Mouse (Mus musculus): ENCODE results near the gene Ttc7. TPM values are rescaled to one million over a fixed set of nuclear protein-coding genes. Genes with fewer than 3 reads are reported as not detected.

Ttc7 gene
- polyA plus RNA-seq, 1 experiment from 2014 or later: 4.2 TPM

DNA sequence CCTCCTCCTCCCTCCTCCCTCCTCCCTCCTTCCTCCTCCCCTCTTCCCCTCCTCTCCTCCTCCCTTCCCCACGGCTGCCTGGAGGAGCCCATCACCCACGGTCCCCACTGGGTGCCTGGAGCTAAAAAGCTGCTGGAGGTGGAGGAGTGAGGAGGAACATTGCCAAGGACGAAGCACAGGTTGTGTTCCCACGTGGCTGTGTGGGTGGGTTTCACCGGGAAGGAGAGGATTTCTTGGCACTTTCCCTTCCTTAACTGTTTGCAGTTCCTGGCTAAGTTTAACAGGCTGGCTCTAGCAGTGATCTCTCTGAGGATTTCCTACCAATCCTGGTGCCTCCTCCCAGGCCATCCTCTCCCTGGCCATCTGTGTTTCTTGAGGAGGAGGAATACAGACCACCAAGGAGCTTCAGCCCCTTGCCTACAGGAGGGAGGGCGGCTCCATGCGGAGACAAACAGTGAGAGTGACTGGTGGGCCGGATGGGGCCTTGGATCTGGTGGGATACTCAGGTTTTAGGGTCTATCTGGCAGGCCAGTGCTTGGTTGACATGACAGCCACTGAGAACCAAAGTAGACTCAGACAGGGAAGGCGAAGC lies 45.6 kb downstream of the Ttc7 start:
- WGBS: 58% methylated on average over 8 of the region's 9 CpGs
- no peaks in the 10 kb centered on the region for H3K36me3 ChIP-seq (ENCODE audit: control insufficient read depth, insufficient read depth, low read length)
- H3K9me3 ChIP-seq (replicated peaks; ENCODE audit: control insufficient read depth, low read length, poor library complexity, severe bottlenecking): no peaks in the 10 kb centered on the region
- H3K4me3 ChIP-seq (ENCODE audit: low read depth, low read length): no peak overlapping the region
- H3K9ac ChIP-seq (ENCODE audit: low read depth, low read length): no peak overlapping the region
- H3K4me2 ChIP-seq (ENCODE audit: low read length): no peak overlapping the region
- H3K27me3 ChIP-seq (ENCODE audit: control insufficient read depth, insufficient read depth, low read depth, low read length): no peaks in the 10 kb centered on the region
- H3K27ac ChIP-seq (ENCODE audit: low read length): no peak overlapping the region
- peaks cover 53% of the 10 kb centered on the region for H3K4me1 ChIP-seq (ENCODE audit: control insufficient read depth, insufficient read depth, low read length)
- no peak for ATAC-seq

DNA sequence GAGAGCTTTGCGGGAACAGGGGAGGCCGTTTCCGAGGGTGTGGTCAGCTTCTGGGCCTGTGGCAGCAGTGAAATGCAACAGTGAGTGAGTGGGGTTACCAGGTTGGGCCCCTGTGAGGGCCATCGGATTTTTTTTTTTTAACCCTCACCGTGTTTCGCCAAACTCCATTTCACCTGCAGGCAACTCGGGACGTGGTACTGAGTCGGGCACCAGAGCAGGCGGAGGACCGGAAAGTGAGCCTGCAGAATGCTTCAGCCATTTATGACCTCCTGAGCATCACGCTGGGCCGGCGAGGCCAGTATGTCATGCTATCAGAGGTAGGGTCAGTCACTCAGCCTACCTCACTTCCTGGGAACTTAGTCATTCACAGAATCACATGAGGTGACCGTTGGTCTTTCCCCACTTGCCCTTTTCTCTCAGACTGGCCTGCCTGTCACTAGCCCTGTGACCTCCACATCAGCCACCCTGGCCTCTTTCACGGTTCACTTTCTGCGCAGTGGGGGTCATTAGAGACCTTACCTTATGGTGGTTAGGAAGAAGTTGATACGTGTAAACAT lies 46.5 kb downstream of the Ttc7 start:
- H3K4me1 ChIP-seq (ENCODE audit: control insufficient read depth, insufficient read depth, low read length): peaks cover 53% of the 10 kb centered on the region
- no peak overlapping the region for H3K27ac ChIP-seq (ENCODE audit: low read length)
- WGBS: 92% methylated on average over 18 of the region's 18 CpGs
- H3K4me3 ChIP-seq (ENCODE audit: low read depth, low read length): no peak overlapping the region
- no peak overlapping the region for H3K4me2 ChIP-seq (ENCODE audit: low read length)
- no peak for ATAC-seq
- H3K27me3 ChIP-seq (ENCODE audit: control insufficient read depth, insufficient read depth, low read depth, low read length): no peaks in the 10 kb centered on the region
- H3K36me3 ChIP-seq (ENCODE audit: control insufficient read depth, insufficient read depth, low read length): no peaks in the 10 kb centered on the region
- H3K9ac ChIP-seq (ENCODE audit: low read depth, low read length): no peak overlapping the region
- no peaks in the 10 kb centered on the region for H3K9me3 ChIP-seq (replicated peaks; ENCODE audit: control insufficient read depth, low read length, poor library complexity, severe bottlenecking)

DNA sequence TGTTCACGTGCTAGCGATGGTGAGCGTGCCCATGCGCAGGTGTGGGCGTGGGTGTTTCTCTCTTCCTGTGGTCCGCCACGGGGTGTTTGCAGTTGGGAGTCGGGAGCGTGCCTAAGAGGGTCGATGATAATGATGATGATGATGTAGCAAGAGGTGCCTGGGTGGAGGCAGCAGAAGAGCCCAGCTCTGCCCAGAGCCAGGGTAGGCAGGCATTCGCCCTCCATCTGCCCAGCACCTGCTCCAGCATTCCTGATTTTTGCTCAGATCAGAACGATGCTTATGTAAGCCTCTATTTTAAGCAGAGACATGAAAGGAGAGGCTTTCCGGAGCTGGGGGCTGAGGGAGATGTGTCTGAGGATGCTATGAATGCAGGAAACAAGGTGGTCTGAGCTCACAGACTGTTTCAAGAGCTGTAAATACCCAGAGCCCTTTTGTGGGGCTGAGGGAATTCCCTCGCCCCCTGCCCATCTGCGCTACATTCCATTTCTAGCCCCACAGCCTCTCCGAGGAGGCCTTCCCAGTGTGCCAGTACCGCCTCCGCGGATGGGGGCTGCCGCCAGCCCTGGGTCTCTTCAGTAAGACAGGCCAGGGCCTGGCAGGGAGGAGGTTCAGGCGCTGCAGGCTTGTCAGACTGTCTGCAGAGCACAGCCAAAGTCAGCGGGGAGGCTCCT lies 47.7 kb downstream of the Ttc7 start:
- peak; percentile 25; the same call in 1 of the 2 replicates for ATAC-seq
- no peak overlapping the region for H3K4me3 ChIP-seq (ENCODE audit: low read depth, low read length)
- no peaks in the 10 kb centered on the region for H3K27me3 ChIP-seq (ENCODE audit: control insufficient read depth, insufficient read depth, low read depth, low read length)
- peaks cover 53% of the 10 kb centered on the region for H3K4me1 ChIP-seq (ENCODE audit: control insufficient read depth, insufficient read depth, low read length)
- peak overlapping the region; percentile 50 for H3K9ac ChIP-seq (ENCODE audit: low read depth, low read length)
- H3K9me3 ChIP-seq (replicated peaks; ENCODE audit: control insufficient read depth, low read length, poor library complexity, severe bottlenecking): no peaks in the 10 kb centered on the region
- H3K4me2 ChIP-seq (ENCODE audit: low read length): peak overlapping the region; percentile 39
- peak overlapping the region; percentile 85 for H3K27ac ChIP-seq (ENCODE audit: low read length)
- no peaks in the 10 kb centered on the region for H3K36me3 ChIP-seq (ENCODE audit: control insufficient read depth, insufficient read depth, low read length)
- 27% methylated on average over 22 of the region's 22 CpGs for WGBS

DNA sequence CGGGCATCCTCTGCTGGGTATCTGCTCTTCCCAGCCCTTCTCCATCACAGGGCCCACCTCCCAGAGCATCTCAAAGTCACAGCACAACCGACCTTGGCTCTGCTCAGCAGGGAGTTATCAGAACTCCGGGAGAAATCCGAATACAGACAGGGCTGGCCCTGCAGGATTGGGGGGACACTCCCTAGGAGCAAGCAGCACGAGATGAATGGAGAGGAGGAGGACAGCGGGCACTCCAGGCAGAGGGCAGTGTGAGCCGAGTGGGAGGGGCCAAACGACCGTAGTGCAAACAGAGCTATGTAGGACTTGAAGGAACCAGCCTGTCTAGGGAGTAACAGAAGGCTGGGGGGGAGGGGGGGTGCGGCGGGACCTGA lies 48.2 kb downstream of the Ttc7 start:
- 0% methylated on average over 11 of the region's 11 CpGs for WGBS
- ATAC-seq: peak; percentile 55

DNA sequence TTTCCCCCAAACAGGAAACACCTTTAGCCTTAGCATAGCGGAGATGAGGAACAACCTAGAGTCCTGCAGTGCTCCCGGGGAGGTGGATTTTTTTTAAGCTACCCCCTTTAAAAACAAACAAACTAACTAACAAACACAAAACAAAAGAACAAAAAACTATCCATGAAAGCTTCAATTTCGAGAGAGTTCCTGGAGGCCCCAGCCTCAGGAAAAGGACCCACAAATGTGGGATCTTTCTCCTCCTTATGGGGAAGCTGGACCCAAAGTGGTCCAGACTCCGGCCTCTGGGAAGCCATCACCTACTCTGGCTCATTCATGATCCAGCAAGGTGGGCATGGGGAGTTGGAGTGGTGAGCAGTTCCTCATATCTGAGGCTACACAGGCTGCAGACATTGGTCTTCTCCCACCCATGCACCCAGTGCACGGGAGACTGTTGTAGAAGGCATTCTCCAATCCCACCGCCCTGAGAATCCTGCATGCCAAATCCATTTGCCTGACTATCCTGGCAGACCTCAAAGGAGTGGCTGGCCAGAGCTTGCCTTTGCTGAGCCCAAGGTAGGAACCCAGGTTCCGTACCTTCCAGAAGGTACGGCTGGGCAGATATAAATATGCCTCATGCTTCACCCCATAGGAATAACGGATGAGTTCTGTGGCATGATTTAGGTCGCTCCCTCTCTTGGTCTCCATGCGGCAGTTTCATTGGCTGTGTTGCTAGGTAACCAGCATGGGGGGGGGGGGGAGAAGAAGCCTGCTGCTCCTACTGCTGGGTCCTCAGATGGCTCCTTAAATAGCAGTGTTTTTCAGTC lies 48.9 kb downstream of the Ttc7 start:
- peaks cover 46% of the 10 kb centered on the region for H3K4me1 ChIP-seq (ENCODE audit: control insufficient read depth, insufficient read depth, low read length)
- no peaks in the 10 kb centered on the region for H3K36me3 ChIP-seq (ENCODE audit: control insufficient read depth, insufficient read depth, low read length)
- H3K27ac ChIP-seq (ENCODE audit: low read length): peak overlapping the region; percentile 85
- H3K9ac ChIP-seq (ENCODE audit: low read depth, low read length): peak overlapping the region; percentile 50; the same call in 1 of the 2 replicates
- peak; percentile 69 for ATAC-seq
- H3K4me2 ChIP-seq (ENCODE audit: low read length): peak overlapping the region; percentile 41
- WGBS: 28% methylated on average over 11 of the region's 11 CpGs
- H3K4me3 ChIP-seq (ENCODE audit: low read depth, low read length): no peak overlapping the region
- no peaks in the 10 kb centered on the region for H3K9me3 ChIP-seq (replicated peaks; ENCODE audit: control insufficient read depth, low read length, poor library complexity, severe bottlenecking)
- H3K27me3 ChIP-seq (ENCODE audit: control insufficient read depth, insufficient read depth, low read depth, low read length): no peaks in the 10 kb centered on the region

More for the DNA sequence above, 48.2 kb downstream of the Ttc7 start:
- Histone ChIP-seq H3K4me3 (ENCODE audit: low read depth, low read length) (no peak overlapping the region), H3K36me3 (ENCODE audit: control insufficient read depth, insufficient read depth, low read length) (no peaks in the 10 kb centered on the region), H3K9ac (ENCODE audit: low read depth, low read length) (peak overlapping the region; percentile 50), H3K9me3 (replicated peaks; ENCODE audit: control insufficient read depth, low read length, poor library complexity, severe bottlenecking) (no peaks in the 10 kb centered on the region), H3K4me1 (ENCODE audit: control insufficient read depth, insufficient read depth, low read length) (peaks cover 53% of the 10 kb centered on the region), H3K27ac (ENCODE audit: low read length) (peak overlapping the region; percentile 85), H3K27me3 (ENCODE audit: control insufficient read depth, insufficient read depth, low read depth, low read length) (no peaks in the 10 kb centered on the region), H3K4me2 (ENCODE audit: low read length) (peak overlapping the region; percentile 39)

DNA sequence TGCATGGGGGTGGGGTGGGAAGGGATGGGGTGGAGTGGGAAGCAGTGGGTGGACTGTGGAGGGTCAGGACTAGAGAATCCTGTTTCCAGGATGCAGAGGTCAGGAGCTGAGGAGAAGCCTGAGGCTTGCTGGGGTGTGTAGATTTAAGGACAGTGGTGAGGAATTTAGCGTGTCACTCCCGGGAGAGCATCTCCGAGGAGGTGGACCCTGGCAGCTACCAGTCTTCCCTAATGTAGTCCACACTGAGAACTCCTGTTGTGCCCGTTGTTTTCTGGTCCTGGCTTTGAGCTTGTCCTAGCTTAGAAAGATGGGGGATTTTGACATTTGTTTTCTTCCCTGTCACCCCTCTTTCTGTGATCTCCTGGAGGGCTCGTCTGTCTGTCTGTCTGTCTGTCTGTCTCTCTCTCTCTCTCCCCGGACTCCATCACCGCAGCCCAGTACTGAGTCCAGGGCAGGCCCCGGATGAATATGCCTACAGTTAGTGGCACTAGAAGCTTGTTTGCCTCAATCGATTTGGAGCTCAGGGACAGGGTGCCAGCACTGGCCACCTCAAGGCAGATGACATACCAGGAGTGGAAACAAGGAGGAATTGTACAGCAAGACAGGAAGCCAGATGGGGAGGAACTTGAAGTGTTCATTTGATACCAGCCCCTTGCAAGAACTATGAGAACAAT lies 49.6 kb downstream of the Ttc7 start:
- Histone ChIP-seq H3K36me3 (ENCODE audit: control insufficient read depth, insufficient read depth, low read length) (no peaks in the 10 kb centered on the region), H3K4me3 (ENCODE audit: low read depth, low read length) (no peak overlapping the region), H3K4me2 (ENCODE audit: low read length) (peak overlapping the region; percentile 41), H3K4me1 (ENCODE audit: control insufficient read depth, insufficient read depth, low read length) (peaks cover 39% of the 10 kb centered on the region), H3K27ac (ENCODE audit: low read length) (peak overlapping the region; percentile 85), H3K9ac (ENCODE audit: low read depth, low read length) (no peak overlapping the region), H3K27me3 (ENCODE audit: control insufficient read depth, insufficient read depth, low read depth, low read length) (no peaks in the 10 kb centered on the region), H3K9me3 (replicated peaks; ENCODE audit: control insufficient read depth, low read length, poor library complexity, severe bottlenecking) (no peaks in the 10 kb centered on the region)
- WGBS: 50% methylated on average over 9 of the region's 9 CpGs
- peak; percentile 26 for ATAC-seq

DNA sequence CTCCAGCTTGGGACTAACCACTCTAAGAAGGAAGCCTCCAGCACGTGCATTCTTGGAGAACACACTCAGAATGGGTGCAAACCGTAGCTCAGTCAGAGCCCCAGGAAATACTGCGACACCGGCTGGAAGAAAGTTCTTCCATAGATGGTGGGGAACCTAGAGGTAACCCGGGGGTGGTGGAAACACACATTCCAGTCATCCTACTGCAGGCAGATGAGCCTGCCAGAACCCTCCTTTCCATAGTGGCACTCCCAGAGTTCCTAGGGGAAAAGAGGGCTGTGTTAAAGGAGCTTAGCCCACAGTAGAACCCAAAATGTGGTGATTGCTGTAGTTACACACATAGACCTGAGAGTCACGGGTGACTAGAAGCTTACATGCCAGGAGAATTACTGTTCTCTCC lies 50.2 kb downstream of the Ttc7 start:
- Histone ChIP-seq H3K9me3 (replicated peaks; ENCODE audit: control insufficient read depth, low read length, poor library complexity, severe bottlenecking) (no peaks in the 10 kb centered on the region), H3K27ac (ENCODE audit: low read length) (no peak overlapping the region), H3K9ac (ENCODE audit: low read depth, low read length) (no peak overlapping the region), H3K27me3 (ENCODE audit: control insufficient read depth, insufficient read depth, low read depth, low read length) (no peaks in the 10 kb centered on the region), H3K4me2 (ENCODE audit: low read length) (no peak overlapping the region), H3K4me3 (ENCODE audit: low read depth, low read length) (no peak overlapping the region), H3K4me1 (ENCODE audit: control insufficient read depth, insufficient read depth, low read length) (peaks cover 35% of the 10 kb centered on the region), H3K36me3 (ENCODE audit: control insufficient read depth, insufficient read depth, low read length) (no peaks in the 10 kb centered on the region)
- 91% methylated on average over 6 of the region's 6 CpGs for WGBS
- no peak for ATAC-seq

DNA sequence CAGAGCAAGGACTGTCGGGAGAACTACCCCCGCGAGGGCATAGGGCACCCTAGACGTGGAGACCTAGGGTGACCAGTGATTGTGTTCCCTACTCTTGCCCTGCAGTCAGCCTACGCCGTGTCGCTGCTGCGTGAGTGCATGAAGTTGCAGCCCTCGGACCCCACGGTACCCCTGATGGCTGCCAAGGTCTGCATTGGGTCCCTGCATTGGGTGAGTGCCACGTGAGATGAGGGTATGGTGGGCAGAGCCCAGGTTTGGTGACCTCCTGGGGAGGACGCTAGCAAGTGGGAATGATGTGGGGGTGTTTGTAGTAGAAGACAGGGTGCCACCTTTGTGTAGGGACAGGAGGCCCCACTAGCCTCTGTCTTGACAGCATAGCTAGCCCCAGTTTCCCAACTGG lies 51.5 kb downstream of the Ttc7 start:
- no peaks in the 10 kb centered on the region for H3K9me3 ChIP-seq (replicated peaks; ENCODE audit: control insufficient read depth, low read length, poor library complexity, severe bottlenecking)
- no peak overlapping the region for H3K4me3 ChIP-seq (ENCODE audit: low read depth, low read length)
- no peak overlapping the region for H3K9ac ChIP-seq (ENCODE audit: low read depth, low read length)
- ATAC-seq: no peak
- H3K4me1 ChIP-seq (ENCODE audit: control insufficient read depth, insufficient read depth, low read length): peaks cover 32% of the 10 kb centered on the region
- no peak overlapping the region for H3K4me2 ChIP-seq (ENCODE audit: low read length)
- no peaks in the 10 kb centered on the region for H3K27me3 ChIP-seq (ENCODE audit: control insufficient read depth, insufficient read depth, low read depth, low read length)
- no peak overlapping the region for H3K27ac ChIP-seq (ENCODE audit: low read length)
- no peaks in the 10 kb centered on the region for H3K36me3 ChIP-seq (ENCODE audit: control insufficient read depth, insufficient read depth, low read length)
- WGBS: 92% methylated on average over 12 of the region's 12 CpGs

Measured in midbrain, embryonic 16.5 days (tissue).